Mouse (Mus musculus): ENCODE results near the gene Phf21b. TPM values are rescaled to one million over a fixed set of nuclear protein-coding genes. Genes with fewer than 3 reads are reported as not detected.
"Not testable (repeated sequence)": the region's sequence is repeated elsewhere in the genome, so short reads cannot be mapped to it uniquely, and the experiment has no call there.

The Phf21b gene
- total RNA-seq, 2 experiments from 2014 or later, result 4.7 to 6.8 TPM

DNA sequence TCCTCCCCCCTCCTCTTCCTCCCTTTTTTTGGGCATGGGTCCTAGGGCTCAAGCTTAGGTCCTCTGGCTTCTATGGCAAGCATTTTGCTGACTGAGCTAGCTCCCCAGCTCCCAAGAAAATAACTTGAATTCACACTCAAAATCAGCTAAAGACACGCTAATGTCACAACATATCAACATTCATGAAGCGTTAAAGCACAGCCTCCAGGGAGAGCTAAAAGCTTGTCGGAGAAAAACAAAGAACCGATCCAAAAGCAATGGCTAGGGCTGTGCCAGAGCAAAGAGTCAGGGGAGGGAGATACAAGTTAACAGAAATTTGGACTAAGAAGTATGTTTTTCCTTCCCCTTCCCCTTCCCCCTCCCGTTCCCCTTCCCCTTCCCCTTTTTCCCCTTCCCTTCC is 77.3 kb downstream of the Phf21b start:
- DNase-seq (ENCODE audit: low spot score in 2 of 2), result no peak

DNA sequence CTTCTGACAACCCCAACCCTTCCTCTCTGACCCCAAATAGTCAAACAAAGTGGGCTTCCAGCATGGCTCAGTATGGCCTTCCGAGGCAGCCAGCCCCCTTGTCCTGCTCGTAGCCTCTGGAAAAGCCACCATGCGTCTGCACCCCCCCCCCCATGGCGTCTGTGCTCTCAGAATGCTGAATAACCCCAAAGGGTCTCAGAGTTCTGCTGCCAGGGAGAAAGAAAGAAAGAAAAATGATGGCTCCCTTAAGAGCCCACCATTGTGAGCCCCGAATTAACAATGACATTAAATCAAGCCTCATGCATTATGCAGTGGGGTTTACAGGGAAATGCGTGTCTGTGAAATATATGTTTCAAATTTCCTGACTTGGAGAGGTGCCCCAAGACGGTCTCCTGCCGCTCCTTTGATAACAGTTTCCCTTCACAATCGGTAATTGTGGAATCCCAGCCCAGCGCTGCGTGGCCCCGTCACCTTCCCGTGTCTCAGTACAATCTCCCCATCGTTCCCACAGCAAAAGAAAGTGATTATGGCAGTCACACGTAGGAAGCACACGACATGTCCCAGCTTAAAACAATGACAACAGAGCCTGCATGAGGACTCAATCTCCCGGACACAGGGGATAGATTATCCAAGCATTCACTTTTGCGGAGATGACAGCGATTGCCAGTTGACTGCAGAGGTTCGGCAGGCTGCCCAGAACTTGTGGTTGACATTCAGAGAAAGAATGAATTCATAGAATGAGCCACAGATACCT is 80.3 kb downstream of the Phf21b start:
- DNase-seq (ENCODE audit: low spot score in 2 of 2), result no peak

DNA sequence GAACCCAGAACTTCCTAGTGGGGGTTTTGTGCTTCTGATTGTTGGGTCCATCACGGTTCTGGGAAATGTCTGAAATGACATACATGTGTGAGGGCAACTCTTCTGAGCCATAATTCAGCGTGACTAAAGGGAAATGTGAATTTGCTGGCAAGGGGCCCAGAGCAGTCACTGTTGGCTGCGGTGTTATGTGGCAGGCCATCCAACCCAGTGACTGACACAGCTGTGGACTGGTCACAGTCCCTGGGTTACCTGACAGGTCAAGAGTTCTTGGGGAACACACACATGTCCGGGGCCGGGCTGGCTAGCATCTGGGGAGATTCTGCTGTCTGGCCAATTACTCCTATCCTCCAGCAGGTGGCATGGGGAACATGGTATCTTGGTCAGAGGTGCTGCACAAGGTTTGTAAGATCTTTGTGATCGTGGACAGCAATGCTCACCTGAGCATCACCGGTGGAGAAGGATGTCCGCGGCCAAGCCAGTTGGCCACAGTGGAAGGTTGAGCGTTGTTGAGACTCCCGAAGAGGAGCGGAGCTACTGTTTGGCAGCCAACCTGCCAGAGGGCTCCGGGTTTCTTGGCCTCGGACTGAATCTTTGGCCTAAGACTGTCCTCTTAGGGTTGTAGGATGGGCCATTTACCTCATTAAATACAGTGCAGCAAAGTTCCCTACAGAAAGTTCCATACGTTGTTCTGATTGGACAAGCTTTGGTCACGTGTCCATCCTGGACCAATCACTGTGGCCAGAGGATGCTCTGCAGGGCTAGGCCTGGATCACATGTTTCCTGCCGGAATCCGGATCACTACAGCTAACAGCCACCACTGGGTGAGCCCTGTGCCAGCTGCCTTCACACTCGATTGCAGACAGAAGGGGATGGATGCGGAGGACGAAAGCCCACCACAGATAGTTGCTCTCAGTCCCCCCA is 83.4 kb downstream of the Phf21b start:
- DNase-seq (ENCODE audit: low spot score in 2 of 2), result no peak

DNA sequence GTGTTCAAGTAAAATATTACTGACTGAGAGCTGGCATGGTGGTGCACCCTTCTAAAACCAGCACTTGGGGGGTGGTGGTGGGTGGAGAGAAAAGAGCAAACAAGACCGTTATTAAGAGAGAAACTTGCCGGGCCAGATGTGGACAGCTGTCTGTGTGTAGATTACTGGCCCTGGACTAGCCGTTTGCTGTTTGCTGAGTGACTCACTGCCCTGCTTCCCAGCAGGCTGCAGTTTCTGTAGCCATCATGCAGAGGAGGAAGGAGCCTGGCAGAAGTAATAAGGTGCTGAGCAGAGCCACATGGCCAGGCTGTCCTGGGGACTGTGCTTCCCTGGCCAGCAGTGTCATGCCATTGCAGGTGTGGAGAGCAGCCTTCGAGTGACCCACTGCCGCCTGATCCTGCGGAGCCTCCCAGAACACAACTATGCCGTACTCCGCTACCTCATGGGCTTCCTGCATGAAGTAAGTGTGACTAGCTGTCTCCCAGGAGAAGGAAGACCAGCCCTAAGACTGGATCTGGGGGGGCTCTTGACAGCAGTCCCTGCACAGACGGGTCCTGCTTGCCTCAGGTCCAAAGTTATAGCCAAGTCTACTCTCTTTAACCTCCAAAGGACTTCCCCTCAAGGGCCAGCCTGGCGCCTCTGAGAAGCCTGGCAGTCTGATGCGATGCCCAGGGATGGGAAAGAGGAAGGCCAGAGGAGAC is 86.1 kb downstream of the Phf21b start:
- no peak for DNase-seq (ENCODE audit: low spot score in 2 of 2)

DNA sequence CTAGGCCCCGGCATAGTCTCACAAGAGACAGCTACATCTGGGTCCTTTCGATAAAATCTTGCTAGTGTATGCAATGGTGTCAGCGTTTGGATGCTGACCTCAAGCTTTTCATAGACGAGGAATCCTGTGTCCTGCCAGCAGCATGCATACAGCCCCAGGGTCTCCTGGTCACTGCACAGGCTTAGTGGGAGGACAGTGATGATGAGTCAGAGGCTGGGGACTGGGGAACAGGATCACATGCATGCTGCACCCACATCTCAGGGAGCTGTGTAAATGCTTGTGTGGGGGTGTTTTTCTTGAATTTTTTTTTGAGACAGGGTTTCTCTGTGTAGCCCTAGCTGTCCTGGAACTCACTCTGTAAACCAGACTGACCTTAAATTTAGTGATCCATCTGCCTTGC is 87.3 kb downstream of the Phf21b start:
- DNase-seq (ENCODE audit: low spot score in 2 of 2), result not testable (repeated sequence)

DNA sequence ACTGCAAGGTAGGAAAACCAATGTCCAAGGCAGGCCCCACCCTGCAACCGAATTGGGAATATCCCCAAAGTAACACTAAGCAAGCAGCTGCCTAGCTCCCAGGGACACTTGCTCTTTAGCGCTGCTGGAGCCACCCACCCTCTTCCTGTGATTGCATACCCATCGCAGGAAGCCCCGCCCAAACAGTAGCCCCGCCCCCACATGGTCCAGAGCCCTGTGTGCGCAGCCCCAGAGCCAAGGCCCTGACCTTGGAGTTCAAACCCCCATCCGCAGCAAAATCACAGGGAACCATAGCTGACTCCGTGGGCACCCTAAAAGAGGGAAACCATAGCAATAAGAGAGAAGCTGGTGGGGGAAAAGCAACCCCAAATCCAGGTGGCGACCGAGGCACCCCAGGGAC is 89.2 kb downstream of the Phf21b start:
- no peak for DNase-seq (ENCODE audit: low spot score in 2 of 2)

DNA sequence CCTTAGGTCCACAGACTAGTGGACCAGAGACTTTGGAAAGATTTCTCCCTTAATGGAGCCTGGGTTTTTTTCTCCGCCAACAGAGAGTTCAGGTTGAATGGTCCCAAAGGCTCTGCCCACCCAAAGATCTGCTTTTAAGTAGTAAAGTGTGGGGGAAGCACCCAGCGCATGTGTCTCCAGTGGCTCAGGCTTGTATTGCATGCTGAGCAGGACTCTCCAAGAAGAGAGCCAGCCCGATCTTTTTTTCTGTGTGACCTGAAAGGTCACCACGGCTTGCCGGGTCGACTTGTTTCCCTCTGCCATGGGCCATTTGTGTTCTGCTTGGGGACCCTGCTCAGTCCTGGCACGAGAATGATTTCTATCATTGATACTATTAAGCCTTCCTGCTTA is 92.4 kb downstream of the Phf21b start:
- DNase-seq (ENCODE audit: low spot score in 2 of 2), result no peak

DNA sequence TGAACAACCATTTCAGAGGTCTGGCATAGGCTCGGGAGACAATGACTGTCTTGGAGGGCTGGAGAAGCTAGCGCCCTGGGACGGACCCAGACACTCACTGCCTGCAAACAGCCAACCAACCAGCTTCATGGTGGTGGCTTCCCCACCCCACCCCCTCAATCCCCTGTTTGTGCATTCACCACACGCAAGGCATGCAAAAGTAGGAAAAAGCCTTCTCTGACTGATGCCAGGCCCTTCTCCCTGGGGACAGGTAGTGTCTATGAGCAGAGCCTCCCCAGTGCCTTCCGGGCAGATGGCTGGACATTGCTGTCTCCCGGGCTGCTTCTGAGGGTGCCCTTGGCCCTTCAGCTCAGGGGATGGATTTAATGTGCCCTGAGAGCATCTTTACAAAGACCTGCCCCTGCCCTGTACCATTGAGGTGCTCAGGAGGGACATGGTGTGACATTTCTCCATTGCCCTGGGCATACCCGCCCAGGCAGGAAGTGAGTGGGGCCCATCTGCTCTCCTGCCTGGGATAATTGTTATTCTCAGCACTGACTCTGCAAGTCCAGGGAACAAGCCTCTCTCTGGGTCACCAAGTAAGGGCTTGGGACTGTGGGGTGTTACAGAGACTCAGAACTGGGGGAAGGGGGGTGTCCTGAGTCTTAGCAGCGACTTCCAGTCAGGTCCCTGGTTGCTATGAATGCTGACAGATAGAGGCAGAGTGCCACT is 93.0 kb downstream of the Phf21b start:
- DNase-seq (ENCODE audit: low spot score in 2 of 2), result no peak

DNA sequence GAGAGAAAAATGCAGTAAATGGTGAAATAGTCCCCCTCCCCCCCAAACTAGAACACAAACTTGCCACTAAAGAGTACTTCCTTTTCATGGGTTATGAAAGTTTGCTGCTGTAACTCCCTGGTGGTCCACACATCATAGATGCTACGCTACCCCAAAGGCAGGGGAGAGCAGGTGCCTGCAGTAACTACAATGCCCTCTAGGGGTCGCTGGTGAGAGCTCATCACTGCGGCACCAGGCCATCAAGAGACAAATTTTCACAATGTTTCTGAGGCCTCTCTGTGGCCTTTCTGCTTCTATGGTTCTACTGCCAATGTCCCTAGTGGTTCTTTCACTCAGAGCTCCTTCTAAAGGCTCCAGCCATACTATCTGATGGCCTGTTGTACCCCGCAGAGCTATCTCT is 97.4 kb downstream of the Phf21b start:
- no peak for DNase-seq (ENCODE audit: low spot score in 2 of 2)

DNA sequence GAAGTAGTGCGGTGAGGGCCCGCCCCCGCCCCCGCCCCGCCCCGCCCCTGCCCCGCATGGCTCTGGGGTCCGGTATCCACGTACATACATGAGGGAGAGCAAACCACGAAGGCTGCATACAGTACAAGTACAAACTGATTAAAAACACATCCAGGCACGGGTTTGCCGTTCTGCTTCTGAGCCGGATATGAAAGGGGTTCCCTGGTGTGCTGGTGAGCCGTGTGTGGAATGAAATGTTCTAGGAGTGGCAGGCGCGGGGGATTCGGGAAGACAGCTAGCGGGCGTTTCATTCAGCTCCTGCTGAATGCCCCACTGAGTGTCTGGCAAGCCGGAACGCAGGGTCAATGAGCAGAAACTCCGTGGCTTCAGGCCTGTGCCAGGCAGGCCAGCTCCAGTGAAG is 99.4 kb downstream of the Phf21b start:
- DNase-seq (ENCODE audit: low spot score in 2 of 2), result no peak

DNA sequence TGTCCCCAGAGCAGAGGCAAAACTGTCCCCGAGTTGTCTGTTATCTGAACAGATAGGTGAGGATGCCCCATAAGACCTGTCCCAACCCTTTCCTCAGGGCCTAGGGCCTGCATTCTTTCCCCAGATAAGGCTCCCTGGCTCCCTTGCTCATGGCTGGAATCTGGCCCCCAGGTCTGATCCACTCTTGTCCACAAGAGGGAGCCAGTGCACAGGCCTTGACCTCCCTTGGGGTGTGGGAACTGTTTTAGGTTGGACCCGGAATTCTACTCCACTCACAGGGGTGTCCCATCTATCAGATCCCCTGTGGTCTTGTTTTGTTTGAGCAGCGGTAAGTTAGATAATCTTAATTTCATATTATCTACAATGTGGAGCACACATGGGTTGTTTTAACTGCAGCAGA is 100.9 kb downstream of the Phf21b start:
- DNase-seq (ENCODE audit: low spot score in 2 of 2), result peak; percentile 42 to 59

DNA sequence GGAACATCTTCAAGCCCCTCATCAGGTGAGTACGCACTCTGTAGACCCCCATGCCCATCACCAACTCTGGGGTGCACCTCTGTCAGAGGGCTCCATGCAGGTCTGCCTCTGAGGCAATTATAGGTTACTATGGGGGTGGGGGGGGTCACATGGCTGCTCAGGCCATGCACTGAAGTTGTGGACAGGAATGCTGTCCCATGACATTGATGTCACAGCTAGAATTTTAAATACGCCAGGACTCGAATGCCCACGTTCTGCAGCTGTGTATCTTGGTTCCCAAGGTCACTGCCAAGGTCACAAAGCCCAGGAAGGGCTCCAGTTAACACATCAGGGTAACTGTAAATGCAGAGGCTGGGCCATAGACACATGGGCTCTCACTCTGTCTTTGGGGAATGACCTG is 110.0 kb downstream of the Phf21b start:
- DNase-seq (ENCODE audit: low spot score in 2 of 2), result no peak

DNA sequence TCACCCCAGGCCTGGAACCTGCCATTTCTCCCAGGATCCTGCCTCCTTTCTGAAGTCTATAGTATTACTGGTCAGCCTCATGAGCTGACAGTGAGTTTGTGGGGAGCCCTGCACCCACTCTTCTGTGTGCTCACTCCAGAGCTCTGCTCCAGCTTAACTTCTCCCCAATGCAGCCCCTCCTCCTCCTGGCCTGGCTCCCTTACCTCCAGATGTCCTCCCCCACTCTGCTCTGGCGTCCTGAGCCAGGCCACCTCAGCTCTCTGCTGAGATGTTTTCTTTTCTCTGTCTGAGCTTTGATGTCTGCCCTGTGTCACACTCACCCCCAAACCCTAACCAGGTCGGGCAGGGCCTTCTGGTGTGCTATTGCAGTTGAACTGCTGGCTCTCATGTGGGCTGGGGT is 111.5 kb downstream of the Phf21b start:
- DNase-seq (ENCODE audit: low spot score in 2 of 2), result no peak

DNA sequence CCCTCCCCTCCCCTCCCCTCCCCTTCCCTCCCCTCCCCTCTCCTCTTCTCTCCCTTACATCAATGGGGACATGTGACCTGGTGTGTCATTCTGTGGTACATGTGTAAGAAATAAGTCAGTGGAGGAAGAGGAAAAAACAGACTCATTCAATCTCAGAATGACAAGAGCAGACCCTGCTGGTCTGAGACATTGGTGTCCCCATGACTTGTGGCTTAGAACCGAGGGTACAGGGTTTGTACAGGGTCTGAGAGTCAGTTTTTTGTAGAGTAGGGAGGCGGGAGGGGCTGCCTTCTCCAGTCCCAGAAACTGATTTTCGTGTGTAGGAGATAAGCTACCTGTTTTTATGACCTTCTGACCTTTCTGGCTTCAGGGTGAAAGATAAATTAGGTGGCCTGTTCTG is 112.5 kb downstream of the Phf21b start:
- no peak for DNase-seq (ENCODE audit: low spot score in 2 of 2)

DNA sequence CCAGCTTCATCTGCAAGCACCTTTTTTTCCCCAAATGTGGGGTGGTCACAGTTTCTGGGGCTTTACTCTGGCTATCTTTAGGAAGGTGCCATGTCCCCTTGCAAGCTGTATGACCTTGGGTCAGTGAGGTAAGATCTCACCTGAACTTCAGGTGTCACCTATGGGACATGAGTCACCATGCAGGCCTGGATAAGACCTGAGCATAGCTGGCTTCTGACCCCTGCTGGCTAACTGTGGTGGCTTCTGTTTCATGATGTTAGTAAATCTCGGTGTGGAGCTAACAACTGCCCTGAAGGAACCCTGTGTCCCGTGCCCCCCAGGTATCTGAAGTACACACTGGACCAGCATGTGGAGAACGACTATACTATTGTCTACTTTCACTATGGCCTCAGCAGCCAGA is 114.3 kb downstream of the Phf21b start:
- DNase-seq (ENCODE audit: low spot score in 2 of 2), result no peak

DNA sequence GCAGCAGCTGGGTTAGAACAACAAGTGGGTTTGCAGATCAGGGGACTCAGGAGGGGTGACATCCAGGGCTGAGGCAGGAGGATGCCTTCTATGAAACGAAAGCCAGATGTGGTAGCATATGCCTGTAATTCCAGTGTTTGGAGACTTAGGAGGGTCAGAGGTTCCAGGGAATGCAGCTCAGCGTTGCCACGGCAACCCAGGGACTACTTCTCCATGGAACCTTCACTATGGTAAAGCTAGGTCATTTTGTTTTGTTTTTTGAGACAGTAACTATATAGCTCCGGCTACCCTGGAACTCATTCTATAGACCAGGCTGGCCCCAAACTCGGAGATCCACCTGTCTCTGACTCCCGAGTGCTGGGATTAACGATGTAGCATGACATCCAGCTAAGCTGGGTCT is 117.6 kb downstream of the Phf21b start:
- no peak for DNase-seq (ENCODE audit: low spot score in 2 of 2)

DNA sequence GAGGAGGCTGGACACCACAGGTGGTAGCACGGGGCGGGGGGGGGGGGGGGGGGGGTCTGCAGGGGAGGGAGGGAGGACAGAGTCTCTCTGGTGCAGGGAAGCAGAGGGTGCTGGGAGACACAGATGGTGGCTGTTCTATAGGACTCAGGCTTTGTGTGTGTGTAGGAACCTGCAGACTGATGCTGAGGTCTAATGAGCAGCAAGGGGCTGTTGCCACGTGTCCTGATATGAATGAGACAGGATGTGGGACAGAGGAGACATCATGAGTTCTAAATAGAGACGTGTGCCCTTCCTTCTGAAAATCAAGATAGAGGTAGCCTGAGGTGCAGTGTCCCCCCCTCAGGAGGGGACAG is 118.9 kb downstream of the Phf21b start:
- no peak for DNase-seq (ENCODE audit: low spot score in 2 of 2)

DNA sequence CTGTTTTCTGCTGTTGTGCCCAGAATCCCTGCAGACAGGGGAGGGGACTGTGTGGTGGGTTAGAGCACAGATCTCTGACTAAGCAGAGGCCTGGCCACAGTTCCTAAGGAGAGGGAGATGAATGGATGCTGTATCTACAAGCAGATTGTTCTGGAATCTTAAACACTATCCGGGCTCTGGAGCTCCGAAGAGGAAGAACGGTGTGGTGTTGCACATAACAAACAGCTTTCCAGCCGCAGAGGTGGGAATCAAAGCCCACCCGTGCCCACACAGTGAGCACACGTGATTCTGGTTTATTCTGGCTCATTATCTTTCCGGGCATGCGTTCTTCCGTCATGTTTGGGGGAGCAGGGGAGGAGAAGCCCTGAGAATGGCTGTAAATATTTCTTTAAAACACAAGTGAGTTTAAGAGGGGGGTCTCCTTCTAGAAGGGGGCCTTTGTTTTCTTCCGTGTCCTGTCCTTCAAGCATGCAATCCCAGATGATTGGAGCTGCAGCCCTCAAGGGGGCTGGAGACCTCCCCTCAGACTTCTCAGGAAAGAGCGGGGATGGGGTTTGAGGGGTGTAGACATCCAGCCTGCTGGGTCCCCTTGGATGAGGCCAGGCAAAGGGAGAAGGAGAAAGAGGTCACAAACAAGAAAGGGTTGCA is 119.4 kb downstream of the Phf21b start:
- DNase-seq (ENCODE audit: low spot score in 2 of 2), result no peak
